Mouse (Mus musculus) cerebellum, adult 9-10 months (tissue): ENCODE measurements around the gene Shisa7.
"Not testable (repeated sequence)": the region's sequence is repeated elsewhere in the genome, so short reads cannot be mapped to it uniquely, and the experiment has no call there.

Experiments
- DNase-seq: peaks from one replicate; pipeline ENCODE4 v3.0.0; 2022

Shisa7 gene

DNA sequence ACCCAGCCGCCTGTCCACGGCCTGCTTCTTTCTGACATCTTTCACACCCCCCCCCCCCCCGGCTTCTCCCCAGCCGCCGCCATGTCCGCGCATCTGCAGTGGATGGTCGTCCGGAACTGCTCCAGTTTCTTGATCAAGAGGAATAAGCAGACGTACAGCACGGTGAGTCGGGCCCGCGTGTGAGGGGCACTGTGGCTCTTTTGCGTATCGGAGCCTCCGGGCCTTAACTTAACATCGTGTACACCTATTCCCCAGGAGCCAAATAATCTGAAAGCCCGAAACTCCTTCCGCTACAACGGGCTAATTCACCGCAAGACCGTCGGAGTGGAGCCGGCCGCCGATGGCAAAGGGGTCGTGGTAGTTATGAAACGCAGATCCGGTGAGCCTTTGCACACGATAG, 51.2 kb downstream of the Shisa7 start:
- not testable (repeated sequence) for DNase-seq

DNA sequence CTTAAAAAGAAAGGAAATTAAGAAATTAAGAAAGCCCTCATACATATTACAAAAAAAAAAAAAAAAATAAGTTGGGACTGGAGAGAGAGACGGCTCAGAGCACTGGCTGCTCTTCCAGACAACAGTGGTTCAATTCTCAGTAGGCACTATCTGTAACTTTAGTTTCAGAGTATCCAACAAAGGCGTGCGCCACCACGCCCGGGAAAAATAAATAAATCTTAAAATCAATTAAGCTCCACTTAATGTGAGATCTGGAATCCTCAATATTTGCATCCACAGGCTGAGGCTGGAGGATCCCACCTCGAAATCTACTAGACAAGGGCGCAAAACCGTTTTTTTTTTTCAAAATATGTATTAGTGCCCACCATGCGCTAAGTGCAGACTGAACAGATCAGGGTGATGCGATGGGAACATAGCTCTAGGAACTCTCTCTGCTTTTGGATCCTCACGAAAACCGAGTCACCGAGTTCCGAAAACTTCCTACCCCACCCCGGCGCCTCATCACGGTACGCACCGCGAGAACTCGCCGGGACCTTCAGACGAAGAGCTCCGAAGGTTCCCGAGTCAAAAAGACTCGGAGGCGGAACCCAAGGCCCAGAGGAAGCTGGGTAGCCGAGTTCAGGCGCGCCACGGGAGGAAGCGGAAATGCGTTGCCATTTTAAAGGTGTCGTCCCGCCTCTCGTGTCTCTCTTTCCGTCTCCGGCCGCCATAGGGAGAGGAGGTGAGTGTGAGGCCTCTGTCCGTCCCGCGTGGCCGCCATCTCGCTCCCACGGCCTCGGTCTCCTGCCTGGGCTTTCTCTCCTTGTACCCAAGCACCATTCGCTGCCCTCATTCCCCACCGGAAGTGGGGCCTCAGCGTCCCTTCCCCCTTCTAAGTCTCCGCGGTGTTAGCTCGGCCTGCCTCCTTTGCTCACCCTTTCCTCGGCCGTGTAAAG, 52.0 kb downstream of the Shisa7 start, which contains the start of gene Rpl28:
Gene Rpl28 (plus strand): TSS at position 597 of the 935 bp plus-strand sequence.
- DNase-seq, result peak; percentile 93

DNA sequence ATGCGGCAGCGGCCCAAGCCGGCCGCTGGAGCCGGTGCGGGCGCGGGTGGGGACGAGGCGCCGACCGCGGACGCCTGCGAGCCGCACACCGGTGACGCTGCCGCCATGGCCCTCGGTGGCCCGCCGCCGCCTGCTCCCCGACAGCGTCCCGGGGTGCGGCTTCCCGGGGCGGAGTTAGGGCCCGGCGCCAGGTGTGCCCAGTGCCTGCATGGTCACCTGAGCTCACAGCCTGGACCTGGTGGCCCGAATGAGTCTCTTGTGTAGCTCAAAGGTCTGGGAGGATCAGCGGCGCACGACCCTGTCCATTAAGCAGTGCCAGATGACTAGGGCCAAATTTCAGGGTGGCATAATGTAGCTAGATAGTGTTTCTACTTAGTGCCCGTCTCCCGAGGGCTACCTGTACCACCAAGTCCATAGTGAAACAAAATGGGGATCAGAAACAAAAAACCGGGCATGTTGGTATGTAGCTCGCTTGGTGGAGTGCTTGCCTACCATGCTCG, 55.0 kb downstream of the Shisa7 start, which contains the start of gene Tmem238:
Gene Tmem238 (minus strand): TSS at position 221 of the 500 bp plus-strand sequence.
- DNase-seq, result peak; percentile 80

DNA sequence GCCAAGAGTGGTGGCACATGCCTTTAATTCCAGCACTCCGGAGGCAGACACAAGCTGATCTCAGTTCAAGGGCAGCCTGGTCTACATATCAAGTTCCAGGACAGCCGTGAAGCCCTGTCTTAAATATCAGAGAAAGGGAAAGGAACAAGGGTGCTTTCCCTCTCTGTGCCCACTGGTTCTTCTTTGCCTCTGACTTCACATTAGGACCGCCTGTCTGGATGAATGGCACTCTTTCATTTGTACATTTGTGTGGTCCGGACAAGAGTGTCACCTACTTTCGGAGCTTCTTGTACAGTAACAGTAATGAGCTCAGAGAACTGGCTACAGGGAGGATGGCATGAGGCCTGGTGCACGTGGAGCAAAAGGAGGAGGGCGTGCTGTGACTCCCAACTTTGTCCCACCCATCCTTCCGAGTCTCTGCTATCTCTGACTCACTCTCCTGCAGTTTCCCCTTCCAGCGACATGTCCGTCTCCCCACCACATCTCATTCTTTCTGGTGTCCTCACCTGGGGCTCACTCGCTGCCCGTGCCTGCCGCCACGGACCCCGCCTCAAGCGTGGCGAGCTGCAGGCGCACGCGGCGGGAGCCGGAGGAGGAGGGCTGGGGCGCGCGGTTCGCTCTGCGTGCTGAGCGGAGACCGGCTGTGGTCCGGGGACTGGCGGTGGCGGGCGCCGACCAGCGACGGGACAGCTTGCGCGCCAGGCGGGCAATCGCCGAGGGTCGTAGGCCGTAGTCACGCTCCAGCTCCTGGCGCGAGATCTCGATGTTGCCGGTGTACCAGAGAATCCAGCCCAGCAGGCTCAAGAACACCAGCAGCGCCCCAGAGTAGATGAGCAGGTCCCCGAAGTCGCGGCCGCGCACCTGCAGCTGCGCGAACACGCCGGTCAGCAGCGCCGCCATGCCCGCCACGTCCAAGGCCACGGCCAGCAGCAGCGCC, 55.7 kb downstream of the Shisa7 start:
- DNase-seq, result peak; percentile 63

DNA sequence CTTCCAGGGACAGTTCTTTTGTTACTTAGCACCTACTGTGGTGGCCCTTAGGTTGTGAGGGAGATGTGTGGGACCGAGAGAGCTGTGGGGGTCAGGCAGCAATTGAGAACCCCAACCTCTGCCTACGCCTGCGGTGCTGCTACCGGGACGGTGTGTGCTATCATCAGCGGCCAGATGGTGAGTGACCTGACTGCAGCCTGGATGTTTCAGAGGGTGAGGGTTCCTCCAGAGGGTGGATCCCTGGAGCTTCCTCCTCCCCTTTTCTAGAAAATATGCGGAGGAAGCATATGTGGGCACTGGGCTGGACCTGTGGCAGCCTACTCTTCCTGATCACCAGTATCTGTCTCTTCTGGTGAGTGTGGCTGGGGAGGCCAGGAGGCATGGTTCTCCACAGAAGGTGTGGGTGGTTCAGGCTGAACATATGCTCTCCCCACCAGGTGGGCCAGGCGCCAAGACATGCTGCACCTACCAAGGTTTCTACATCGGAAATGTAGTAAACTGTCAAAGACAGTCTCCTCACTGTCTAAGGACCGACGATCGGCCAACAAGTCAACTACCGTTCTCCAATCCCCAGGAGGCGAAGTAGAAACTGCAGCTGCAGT, 60.7 kb downstream of the Shisa7 start:
- peak; percentile 82 for DNase-seq

DNA sequence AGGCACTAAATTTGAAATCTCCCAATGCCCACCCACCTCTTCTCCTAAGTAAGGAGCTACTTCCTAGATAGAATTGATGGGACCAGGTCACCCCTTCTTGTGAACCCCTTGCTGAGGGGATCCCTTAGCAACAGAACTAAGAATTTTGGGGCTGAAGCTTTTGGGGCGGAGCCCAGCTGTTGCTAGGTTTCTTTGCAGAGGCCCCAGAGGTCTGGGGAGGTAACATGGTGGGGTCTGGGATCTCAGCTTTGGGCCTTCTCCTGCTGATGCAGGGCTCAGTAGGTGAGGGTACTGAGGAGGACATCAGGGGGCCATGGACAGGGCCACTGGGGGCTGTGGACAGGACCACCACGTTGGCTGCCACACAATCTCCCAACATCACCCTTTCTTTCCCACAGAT, 61.7 kb downstream of the Shisa7 start, which contains the start of the genes Il11 and Tmem190:
Gene Il11 (minus strand): TSS at position 101 of the 400 bp plus-strand sequence.
Gene Tmem190 (plus strand): TSS at position 179 of the 400 bp plus-strand sequence.
- DNase-seq, result no peak

DNA sequence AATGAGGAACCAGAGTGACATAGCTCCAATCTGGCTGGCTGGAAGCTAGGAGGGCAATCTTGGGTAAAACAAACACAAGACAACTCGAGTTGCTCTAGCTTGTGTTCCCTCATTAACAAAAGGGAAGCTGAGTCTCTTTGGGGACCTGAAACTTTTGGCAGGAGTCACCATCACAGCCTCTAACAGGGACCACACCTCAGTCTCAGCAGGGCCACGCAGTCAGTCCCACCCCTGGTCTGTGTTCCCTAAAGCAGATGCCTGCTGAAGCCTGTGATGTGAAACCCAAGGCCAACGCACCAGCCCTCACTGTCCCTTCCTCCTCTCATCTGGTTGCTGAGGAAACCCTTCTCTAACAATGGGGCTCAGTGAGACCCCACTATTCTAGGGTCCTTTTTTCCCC, 62.4 kb downstream of the Shisa7 start:
- DNase-seq, result no peak

DNA sequence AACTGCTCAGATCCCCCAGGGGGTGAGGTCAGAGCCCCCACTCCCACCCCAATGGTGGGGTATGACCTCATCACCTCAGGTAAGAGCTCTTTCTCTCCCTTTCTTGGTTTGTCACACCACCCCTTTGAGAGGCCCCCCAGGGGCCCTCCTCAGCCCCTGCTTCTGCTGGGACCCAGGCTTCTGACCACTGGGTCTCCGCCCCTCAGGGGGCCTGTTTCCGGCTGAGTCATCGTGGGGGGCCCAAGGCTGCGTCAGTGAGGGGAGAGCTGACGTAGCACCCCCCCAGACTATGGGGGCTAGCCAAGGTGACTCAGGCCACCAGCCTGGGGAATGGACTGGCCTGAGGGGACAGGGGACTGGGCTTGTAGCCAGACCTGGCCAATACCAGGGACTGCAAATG, 64.6 kb downstream of the Shisa7 start:
- no peak for DNase-seq

DNA sequence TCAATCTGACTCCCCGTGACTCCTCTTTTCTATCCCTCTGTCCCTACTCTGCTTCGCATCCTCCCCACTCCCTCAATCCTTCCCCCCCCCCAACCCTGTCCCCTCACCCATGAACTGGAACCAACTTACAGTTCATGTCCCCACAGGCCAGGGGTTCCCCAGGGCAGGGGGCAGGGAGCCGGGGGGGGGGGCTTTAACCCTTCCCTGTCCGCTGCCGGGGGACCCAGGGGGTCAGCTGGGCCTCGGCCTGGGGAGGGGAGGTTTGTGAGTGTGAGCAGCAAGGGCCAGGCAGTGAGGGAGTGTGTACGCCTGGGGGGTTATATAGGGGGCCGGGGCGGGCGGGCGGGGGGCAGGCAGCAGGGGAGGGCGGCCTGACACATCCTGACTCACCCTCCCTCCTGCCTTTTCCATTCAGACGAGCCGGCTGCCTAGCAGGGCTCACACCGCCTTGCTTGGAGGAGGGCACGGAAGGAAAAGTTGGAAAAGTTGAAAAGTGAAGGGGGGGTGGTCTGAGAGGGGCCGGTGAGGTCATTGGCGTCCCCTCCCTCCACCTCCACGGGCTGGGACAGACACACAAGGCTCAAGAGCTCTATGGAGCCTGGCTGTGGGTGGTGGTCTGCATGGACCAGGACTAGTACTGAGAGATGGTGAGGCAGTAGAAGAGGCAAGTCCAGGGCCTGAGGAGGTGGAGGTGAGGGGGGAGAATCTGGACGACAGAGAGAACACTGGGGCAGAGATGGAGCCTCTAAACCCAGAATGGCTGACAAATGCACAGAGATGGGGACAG, 66.5 kb downstream of the Shisa7 start:
- no peak for DNase-seq

DNA sequence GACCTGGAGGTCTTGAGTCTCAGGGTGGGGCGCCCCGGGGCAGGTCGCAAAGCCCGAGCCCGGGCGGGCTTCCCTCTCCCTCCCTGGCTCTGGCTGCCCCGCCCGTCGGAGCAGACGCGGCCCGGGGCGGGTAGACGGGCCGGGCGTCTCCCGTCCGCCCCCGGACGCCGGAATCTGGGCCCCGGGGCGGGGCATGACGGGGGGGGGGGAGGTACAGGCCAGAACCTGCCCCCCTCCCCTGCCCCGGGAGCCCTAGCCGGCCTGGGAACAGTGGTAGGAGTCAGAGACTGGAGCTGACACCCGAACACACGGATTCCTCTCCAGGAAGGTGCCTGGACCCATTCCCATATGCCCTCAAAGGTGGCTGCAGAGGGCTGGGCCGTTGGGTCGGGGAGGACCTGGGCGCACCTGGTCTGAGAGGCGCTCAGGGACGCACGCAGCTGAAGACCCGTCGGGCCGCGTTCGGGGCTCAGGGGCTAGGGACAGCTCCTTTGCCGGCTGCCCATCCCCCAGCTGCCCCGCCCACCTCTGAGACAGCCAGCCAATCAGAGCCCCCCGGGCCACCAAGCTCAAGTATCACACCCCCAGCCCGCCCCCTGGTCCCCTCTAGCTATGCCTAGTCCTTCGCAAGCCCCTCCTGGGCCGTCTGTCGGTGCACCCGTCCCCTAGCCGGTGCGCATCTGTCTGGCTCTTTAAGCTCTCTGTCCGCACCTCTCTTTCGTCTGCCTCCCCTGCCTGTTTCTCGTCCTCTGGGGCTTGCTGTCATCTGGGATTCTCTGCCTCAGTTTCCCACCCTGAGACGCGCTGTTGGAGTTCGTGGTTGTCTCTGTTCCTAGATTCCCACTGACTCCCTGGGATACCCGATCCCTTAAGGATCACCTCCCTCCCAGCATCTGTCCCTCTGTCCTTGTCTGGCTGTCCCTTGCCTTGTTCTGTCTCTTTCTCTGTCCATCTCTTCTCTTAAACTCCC, 67.3 kb downstream of the Shisa7 start:
- DNase-seq, result no peak

DNA sequence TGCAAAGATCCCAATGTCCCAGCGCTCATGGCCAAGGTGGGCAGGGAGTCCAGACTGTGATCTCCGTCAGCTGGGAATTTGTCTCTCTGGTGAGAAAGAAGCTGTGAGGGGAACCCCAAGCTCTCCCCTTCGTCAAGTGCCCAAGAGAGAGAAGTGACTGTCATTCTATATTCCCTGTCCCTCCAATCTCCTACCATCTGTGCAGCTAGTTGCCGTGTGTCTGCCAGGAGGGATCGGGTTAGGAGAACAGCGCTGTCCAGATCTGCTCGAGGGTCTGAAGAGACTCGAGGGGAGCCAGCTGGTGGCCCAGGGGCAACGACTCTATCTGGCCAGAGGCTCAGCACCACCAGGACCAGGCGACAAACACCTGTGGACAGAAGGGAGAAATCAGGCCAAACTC, 68.4 kb downstream of the Shisa7 start:
- DNase-seq, result no peak
